Mouse (Mus musculus) erythroblast, adult 5-6 weeks (primary cell): Measurements from ENCODE around the gene Itga11. TPM values are rescaled to one million over a fixed set of nuclear protein-coding genes. Genes with fewer than 3 reads are reported as not detected.
A peak's percentile ranks its signal among the peaks of the same experiment; 100 is the strongest.
"Not testable (repeated sequence)": the region's sequence is repeated elsewhere in the genome, so short reads cannot be mapped to it uniquely, and the experiment has no call there.

Source experiments
- ATAC-seq: replicated peaks from 2 replicates; pipeline ENCODE4 v1.8.0; 2016; ENCODE audit warnings: moderate number of reproducible peaks, mild to moderate bottlenecking, moderate TSS enrichment, inconsistent platforms; ENCODE audit not compliant: poor library complexity, low FRiP score, severe bottlenecking
- total RNA-seq, 2 experiments: library from RNA; stranded (forward) in 1 of 2; stranded (reverse) in 1 of 2; fragments of 150-400 nt in 1 of 2; fragments of 200-764, 138-1000 nt in 1 of 2; gene quantifications; 2 replicates each; pipeline versions ENCODE4 v1.2.3 to v1.2.4; 2015 to 2017; ENCODE audit warnings: low replicate concordance in 2 of 2

Itga11 gene
- total RNA-seq, 2 experiments from 2014 or later = not detected

- no peak for ATAC-seq
Observed at GRCm38 (mm10) chr9:62812216-62813049, 134.8 kb downstream of the Itga11 start.

- no peak for ATAC-seq
Observed at GRCm38 (mm10) chr9:62814751-62815150, 137.1 kb downstream of the Itga11 start.

DNA sequence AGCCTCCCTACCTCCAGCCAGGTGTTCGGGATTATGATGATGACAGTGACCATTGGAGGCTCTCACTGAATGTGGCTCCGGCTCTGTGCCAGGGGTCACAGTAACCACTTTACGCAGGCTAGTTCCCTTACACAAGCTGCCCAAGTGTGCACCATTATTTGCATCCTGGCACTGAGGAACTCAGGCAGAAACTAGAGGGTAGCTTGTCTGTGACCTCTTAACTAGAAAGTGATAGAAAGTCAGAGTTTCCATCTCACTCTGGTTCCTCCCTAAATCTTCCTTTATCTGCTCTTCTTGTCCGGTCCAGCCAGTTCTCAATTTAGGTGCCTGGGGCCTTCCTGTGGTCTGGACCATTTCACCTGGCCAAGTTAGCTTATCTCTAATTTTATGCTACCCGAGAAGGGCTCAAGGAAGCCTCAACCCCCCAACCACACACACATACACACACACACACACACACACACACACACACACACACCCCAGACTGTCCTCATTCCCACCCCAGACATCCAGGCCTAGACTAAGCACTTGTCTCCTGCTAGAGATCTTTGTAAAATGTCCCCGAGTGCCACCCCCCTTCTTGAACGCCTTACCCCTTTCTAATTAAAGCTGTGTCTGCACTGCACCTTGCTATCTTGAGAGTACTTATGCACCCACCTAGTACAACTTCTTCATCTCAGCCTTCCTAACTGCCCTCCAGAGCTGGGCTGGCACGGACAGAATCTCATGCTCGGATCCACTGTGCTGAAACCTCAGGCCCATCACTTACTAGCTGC, 138.9 kb downstream of the Itga11 start:
- no peak for ATAC-seq

DNA sequence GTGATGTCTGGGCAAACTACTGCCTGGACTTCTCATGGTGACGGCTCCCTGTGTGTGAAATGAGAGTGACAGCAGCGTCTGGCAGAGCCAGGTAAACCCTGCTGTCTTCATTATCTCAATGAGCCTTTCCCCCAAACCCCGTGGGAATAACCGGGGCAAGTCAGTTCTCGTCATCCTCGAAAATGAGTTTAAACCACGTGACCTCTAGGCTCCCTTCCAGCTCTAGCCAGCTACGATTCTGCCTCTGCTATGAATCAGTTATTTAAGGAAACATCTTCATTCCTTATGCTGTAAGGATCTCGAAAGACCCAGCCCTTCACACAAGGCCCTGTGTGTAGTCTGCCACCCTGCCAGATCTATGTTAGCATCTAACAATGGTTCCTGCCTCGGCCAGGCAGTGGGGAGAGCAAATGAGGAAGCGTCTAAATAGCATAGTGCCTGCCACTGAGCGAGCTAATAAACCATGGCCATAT, 139.5 kb downstream of the Itga11 start:
- no peak for ATAC-seq

DNA sequence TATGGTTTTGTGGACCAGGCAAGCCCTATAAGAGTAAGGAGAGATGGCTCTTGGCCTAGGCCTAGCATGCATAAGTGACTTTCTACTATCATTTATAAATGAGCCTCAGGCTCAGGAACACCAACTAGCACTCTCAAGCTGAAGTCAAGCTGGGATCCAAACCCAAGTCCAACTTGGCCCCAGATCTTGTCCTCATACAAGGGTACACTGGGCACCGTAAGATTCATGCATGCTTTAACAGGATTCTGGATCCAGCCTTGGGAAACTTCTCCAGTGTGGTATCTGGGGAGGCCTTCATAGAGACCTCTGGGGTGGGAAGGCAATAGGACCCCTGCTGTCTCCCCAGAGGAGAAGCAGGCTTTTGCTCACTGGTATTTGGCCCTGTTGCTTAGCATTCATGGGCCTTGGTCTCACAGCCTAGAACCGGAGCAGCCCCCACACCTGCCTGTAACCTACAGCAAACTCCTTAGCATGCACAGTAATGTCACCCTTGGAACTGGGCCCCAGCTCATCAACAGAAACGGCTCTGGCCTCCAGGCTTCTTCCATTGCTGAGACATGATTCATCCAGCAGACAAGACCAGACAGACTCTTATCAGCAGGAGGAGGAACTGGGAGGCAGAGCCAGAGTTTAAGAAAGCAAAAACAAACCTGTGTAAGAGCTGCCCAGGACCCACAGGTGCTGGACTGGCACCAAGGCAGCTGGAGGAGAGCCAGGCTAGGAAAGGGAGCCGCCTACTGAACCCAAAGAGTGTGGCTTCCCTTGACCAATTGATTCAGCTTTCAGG, 140.4 kb downstream of the Itga11 start:
- ATAC-seq = no peak

GRCm38 (mm10) chr9:62819494-62819893, 141.9 kb downstream of the Itga11 start:
- ATAC-seq = no peak

DNA sequence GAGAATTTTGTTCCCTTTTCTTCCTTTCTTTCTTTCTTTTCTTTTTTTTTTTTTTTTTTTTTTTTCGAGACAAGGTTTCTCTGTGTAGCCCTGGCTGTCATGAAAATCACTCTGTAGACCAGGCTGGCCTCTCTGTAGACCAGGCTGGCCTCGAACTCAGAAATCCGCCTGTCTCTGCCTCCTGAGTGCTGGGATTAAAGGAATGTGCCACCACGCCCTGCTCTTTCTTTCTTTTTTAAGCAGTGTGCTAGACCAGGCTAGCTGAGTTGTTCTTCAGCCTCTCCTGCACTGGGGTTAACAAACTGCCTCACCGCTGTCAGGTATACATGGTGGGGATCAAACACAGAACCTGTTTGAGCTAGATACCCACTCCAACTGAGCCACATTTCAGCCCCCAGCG, 142.3 kb downstream of the Itga11 start:
- ATAC-seq = not testable (repeated sequence)

DNA sequence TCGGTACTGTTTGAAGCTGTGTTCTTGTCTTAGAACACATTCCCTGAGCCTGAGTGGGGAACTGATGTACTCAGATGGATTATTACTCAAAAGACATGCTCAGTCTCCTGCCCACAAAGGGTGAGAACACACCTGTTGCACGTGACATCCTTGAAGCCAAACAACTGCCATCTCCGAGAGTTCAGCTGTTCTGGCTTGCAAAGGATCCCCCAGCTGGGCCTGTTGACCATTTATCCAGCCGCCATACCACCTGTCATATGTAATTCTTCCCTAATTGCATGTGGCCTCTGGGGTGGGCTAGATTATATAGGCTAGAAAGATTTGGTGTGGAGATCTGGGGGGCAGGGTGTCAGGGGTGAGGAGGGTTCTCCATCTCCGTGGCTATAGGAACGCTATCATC, 143.2 kb downstream of the Itga11 start:
- ATAC-seq = no peak

GRCm38 (mm10) chr9:62821811-62822210, 144.2 kb downstream of the Itga11 start:
- ATAC-seq = no peak

DNA sequence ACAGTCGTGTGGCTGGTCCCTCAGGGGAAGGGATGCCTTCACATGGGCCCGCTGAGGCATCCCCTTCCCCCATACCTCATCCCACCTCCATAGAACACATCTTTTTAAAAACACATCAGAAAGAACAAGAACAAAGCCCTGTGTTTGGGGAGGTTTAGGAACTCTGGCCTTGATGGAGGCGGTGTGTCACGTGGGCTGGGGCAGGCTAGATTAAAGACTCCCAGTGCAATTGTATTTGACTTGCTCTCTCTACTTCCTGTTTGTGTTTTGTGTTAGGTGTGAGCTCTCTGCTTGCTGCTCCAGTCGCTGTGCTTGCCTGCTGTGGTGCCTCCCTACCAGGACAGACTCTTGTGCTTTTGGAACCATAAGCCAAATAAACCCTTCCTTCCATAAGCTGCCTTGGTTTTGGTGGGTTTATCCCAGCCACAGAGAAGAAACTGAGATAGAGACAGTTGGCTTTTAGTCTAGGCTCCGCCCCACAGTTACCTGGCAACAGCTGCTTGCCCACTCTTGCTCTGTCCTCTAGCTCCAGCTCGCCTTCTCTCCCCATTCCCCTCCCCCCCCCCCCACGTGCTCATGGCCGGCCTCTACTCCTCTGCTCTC, 148.3 kb downstream of the Itga11 start:
- no peak for ATAC-seq

- ATAC-seq = no peak
Observed at GRCm38 (mm10) chr9:62826456-62826855, 148.8 kb downstream of the Itga11 start.

- peak; percentile 67 for ATAC-seq
Observed at GRCm38 (mm10) chr9:62827939-62828652, 150.5 kb downstream of the Itga11 start.

DNA sequence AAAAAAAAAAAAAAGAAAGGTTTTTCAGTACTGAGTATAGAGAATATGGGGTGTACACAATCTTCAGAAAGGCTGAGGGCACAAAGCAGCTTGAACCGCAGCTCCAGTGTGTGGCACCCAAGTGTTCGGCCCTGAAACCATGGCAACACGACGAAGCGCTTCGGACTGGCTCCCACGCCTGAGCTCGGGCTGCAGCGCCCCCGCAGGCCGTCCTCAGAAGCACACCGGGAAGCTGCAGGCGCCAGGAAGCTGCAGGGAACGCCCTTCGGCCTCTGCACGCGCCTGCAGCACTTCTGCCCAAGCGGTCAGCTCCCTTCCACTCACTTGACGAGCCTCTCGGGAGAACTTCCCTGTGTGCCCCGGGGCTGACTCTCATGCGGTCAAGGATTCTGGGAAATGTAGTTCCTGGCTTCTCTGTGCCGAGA, 151.0 kb downstream of the Itga11 start:
- ATAC-seq = peak; percentile 99

DNA sequence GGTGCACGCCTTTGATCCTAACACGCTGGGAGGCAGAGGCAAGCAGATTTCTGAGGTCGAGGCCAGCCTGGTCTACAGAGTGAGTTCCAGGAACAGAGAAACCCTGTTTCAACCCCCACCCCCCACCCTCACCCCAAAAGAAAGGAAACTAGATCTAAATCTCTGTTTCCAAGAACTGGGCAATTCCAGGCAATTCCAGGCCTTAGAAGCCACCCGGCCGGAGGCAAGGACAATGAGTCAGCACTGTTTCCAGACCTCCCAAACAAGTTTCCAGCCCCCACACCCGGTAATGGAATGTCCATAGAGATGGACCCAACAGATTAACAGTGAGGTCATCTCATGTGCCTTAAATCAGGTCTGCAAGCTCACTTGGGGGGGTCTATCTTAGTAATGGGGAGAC, 152.3 kb downstream of the Itga11 start:
- ATAC-seq = no peak

Other genes starting within 250 kb of the Itga11 start
- 0.38 and 0.63 TPM in 2 replicates for gene Coro2b, start 140.8 kb upstream of the Itga11 start, total RNA-seq (2015; ENCODE audit: low replicate concordance)
- gene Coro2b, start 140.8 kb upstream of the Itga11 start, total RNA-seq (2017; ENCODE audit: low replicate concordance) = not detected in 2 replicates
- 6.5 and 7.5 TPM in 2 replicates for gene Fem1b, start 134.1 kb downstream of the Itga11 start, total RNA-seq (2015; ENCODE audit: low replicate concordance)
- 10.0 and 14.7 TPM in 2 replicates for gene Fem1b, start 134.1 kb downstream of the Itga11 start, total RNA-seq (2017; ENCODE audit: low replicate concordance)
- 6.3 and 11.5 TPM in 2 replicates for gene Cln6, start 161.0 kb downstream of the Itga11 start, total RNA-seq (2015; ENCODE audit: low replicate concordance)
- 3.9 and 11.3 TPM in 2 replicates for gene Cln6, start 161.0 kb downstream of the Itga11 start, total RNA-seq (2017; ENCODE audit: low replicate concordance)
- not detected in 2 replicates for gene Calml4, start 180.3 kb downstream of the Itga11 start, total RNA-seq (2015; ENCODE audit: low replicate concordance)
- gene Calml4, start 180.3 kb downstream of the Itga11 start, total RNA-seq (2017; ENCODE audit: low replicate concordance) = not detected in 2 replicates